Mouse (Mus musculus) G1E (cell line): ENCODE measurements around the gene Usp29. TPM values are rescaled to one million over a fixed set of nuclear protein-coding genes. Genes with fewer than 3 reads are reported as not detected.

ENCODE experiments used
- ATAC-seq: 2 replicates; pipeline ENCODE4 v1.8.0; 2016; ENCODE audit warnings: mild to moderate bottlenecking; ENCODE audit not compliant: insufficient number of reproducible peaks, poor library complexity, low FRiP score, severe bottlenecking; ENCODE audit errors: extremely low read depth
- DNase-seq: peaks from one replicate; pipeline ENCODE4 v3.0.0; 2012; ENCODE audit warnings: low spot score
- H3K27me3 ChIP-seq: 2 replicates; pipeline ENCODE4 v1.6.1; 2012; ENCODE audit warnings: mild to moderate bottlenecking, low read length, inconsistent platforms; ENCODE audit not compliant: insufficient read depth
- H3K36me3 ChIP-seq: replicated peaks from 2 replicates; pipeline ENCODE3; 2012; ENCODE audit warnings: mild to moderate bottlenecking, inconsistent platforms
- H3K4me1 ChIP-seq: 2 replicates; pipeline ENCODE4 v1.6.1; 2012; ENCODE audit warnings: low read depth, low read length, inconsistent platforms, mixed read lengths; ENCODE audit not compliant: insufficient read depth
- H3K4me3 ChIP-seq: 2 replicates; pipeline ENCODE4 v1.5.1; 2012; ENCODE audit warnings: low read depth, mild to moderate bottlenecking, inconsistent platforms, low read length, moderate library complexity, mixed read lengths
- H3K9me3 ChIP-seq: replicated peaks from 2 replicates; pipeline ENCODE4 v1.6.1; 2012; ENCODE audit warnings: inconsistent platforms
- CTCF ChIP-seq: IDR thresholded peaks from 2 replicates; pipeline ENCODE4 v1.5.1; 2012; ENCODE audit warnings: low read depth, low read length, inconsistent platforms, mixed read lengths
- GATA1 ChIP-seq: IDR thresholded peaks from 2 replicates; pipeline ENCODE4 v1.6.1; 2012; ENCODE audit warnings: borderline replicate concordance, low read length, inconsistent platforms, mixed read lengths
- GATA2 ChIP-seq: IDR thresholded peaks from 2 replicates; pipeline ENCODE4 v1.6.1; 2012; ENCODE audit warnings: low read depth, low read length, inconsistent platforms, borderline replicate concordance
- POLR2AphosphoS5 ChIP-seq: IDR thresholded peaks from 2 replicates; pipeline ENCODE4 v1.6.1; 2012; ENCODE audit warnings: low read depth, low read length, inconsistent platforms; ENCODE audit not compliant: insufficient replicate concordance
- TAL1 ChIP-seq: conservative IDR thresholded peaks from 2 replicates; pipeline ENCODE4 v1.6.1; 2012; ENCODE audit warnings: low read depth, low read length, inconsistent platforms, mixed read lengths
- polyA plus RNA-seq: library from polyadenylated mRNA; stranded (reverse); fragments of >175 nt; gene quantifications from 2 replicates; pipeline ENCODE4 v1.2.3, GENCODE M21; 2012
- total RNA-seq, 2 experiments: library from RNA; stranded (forward) in 1 of 2; stranded (reverse) in 1 of 2; fragments of 200-1000 nt in 1 of 2; fragments of >200 nt in 1 of 2; fragmentation: Nextera tagmentation in 1 of 2; gene quantifications; 2 replicates each; pipeline ENCODE4 v1.2.3; 2014 to 2017

Gene Usp29
- total and polyA plus RNA-seq, 3 experiments, result 0.15 to 6.9 (median 2.2) TPM

- peaks cover 8% of the 10 kb centered on the region for H3K4me1 ChIP-seq
- H3K9me3 ChIP-seq, result peaks cover 30% of the 10 kb centered on the region
- TF ChIP-seq POLR2AphosphoS5, result no peak
- no peak for TF ChIP-seq GATA1
- TF ChIP-seq GATA2, result no peak
- no peak for TF ChIP-seq TAL1
- TF ChIP-seq CTCF, result no peak
- no peak for DNase-seq
- H3K27me3 ChIP-seq, result no peaks in the 10 kb centered on the region
- H3K36me3 ChIP-seq, result no peaks in the 10 kb centered on the region
- no peak overlapping the region for H3K4me3 ChIP-seq
- no peak for ATAC-seq
Measured at GRCm38 (mm10) chr7:6731930-6732329, 1.6 kb downstream of the Usp29 start.

GRCm38 (mm10) chr7:6736060-6736459, 5.7 kb downstream of the Usp29 start:
- TF ChIP-seq GATA1, result no peak
- no peak for TF ChIP-seq TAL1
- TF ChIP-seq CTCF, result no peak
- no peak for TF ChIP-seq POLR2AphosphoS5
- no peak for TF ChIP-seq GATA2
- no peaks in the 10 kb centered on the region for H3K36me3 ChIP-seq
- H3K9me3 ChIP-seq, result no peaks in the 10 kb centered on the region
- H3K4me1 ChIP-seq, result peaks cover 6% of the 10 kb centered on the region
- ATAC-seq (no peak), DNase-seq (no peak)
- H3K27me3 ChIP-seq, result no peaks in the 10 kb centered on the region
- no peak overlapping the region for H3K4me3 ChIP-seq

- DNase-seq, result no peak
- no peaks in the 10 kb centered on the region for H3K36me3 ChIP-seq
- no peak for TF ChIP-seq GATA1
- no peak for TF ChIP-seq GATA2
- TF ChIP-seq CTCF, result no peak
- TF ChIP-seq POLR2AphosphoS5, result no peak
- TF ChIP-seq TAL1, result no peak
- no peaks in the 10 kb centered on the region for H3K4me1 ChIP-seq
- H3K27me3 ChIP-seq, result no peaks in the 10 kb centered on the region
- no peaks in the 10 kb centered on the region for H3K9me3 ChIP-seq
- no peak overlapping the region for H3K4me3 ChIP-seq
- no peak for ATAC-seq
Measured at GRCm38 (mm10) chr7:6744281-6744904, 14.0 kb downstream of the Usp29 start.

- no peak for ATAC-seq
- Histone ChIP-seq H3K9me3 (no peaks in the 10 kb centered on the region), H3K4me1 (no peaks in the 10 kb centered on the region), H3K36me3 (no peaks in the 10 kb centered on the region), H3K27me3 (no peaks in the 10 kb centered on the region), H3K4me3 (no peak overlapping the region)
- DNase-seq, result no peak
- TF ChIP-seq GATA2 (no peak), CTCF (no peak), GATA1 (no peak), POLR2AphosphoS5 (no peak)
Measured at GRCm38 (mm10) chr7:6749196-6749595, 18.8 kb downstream of the Usp29 start.

- DNase-seq (no peak), ATAC-seq (no peak)
- no peaks in the 10 kb centered on the region for H3K27me3 ChIP-seq
- no peak for TF ChIP-seq TAL1
- TF ChIP-seq POLR2AphosphoS5, result no peak
- no peak for TF ChIP-seq GATA1
- no peak for TF ChIP-seq GATA2
- no peak for TF ChIP-seq CTCF
- no peak overlapping the region for H3K4me3 ChIP-seq
- no peaks in the 10 kb centered on the region for H3K36me3 ChIP-seq
- H3K9me3 ChIP-seq, result no peaks in the 10 kb centered on the region
- no peaks in the 10 kb centered on the region for H3K4me1 ChIP-seq
Measured at GRCm38 (mm10) chr7:6753440-6753839, 23.1 kb downstream of the Usp29 start.

- Histone ChIP-seq H3K4me3 (no peak overlapping the region), H3K4me1 (no peaks in the 10 kb centered on the region), H3K36me3 (no peaks in the 10 kb centered on the region), H3K27me3 (no peaks in the 10 kb centered on the region), H3K9me3 (no peaks in the 10 kb centered on the region)
- ATAC-seq, result no peak
- TF ChIP-seq POLR2AphosphoS5, result no peak
- no peak for TF ChIP-seq GATA1
- TF ChIP-seq CTCF, result no peak
- DNase-seq, result no peak
Measured at GRCm38 (mm10) chr7:6756777-6757291, 26.5 kb downstream of the Usp29 start.
